ENCODE assay signal across 9 mouse cellular contexts in the genomic region with DNA sequence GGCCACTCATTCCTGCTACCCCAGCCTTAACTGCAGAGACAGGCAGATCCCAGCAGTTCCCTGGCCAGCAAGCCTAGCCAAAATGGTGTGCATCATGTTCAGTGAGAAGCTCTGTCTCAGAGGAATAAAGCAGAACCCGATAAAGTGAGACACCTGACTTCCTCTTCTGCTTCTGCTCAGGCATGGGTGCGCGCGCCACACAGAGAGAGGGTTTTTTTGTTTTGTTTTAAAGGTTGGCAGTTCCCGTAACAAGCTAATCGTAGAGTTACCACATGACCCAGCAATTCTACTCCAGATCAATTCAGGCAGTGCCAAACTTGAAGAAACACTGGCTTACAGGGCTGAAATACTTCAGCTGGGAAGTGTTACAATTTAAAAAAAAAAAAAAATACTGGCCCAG. TPM values are rescaled to one million over a fixed set of nuclear protein-coding genes. Genes with fewer than 3 reads are reported as not detected.
A peak's percentile ranks its signal among the peaks of the same experiment; 100 is the strongest.
DNase-seq lines count a peak whose midpoint lies in the region; TF ChIP-seq lines count a peak whose summit lies in the region.
"Had no signal": no experiment of that assay in that cellular context is flagged by ENCODE, and none has a peak within 500 bp of the region (broad histone marks: within the 10 kb centered on the region; RNA-seq: fewer than 3 reads in every experiment).

No protein-coding gene starts in this region.

- DNase-seq in lung, postnatal 4 days, result peak; percentile 32 to 46
- DNase-seq in lung, postnatal 10 days, result no peak
- DNase-seq in brain, embryonic 14.5 days (ENCODE audit: low read depth), result peak; percentile 46
- DNase-seq in spleen, adult 12 weeks (ENCODE audit: low spot score), result peak; percentile 22
- DNase-seq in right cerebral cortex, postnatal 10 days (ENCODE audit: low spot score in 2 of 2), result no peak
- DNase-seq in ovary, postnatal 14 days (ENCODE audit: low spot score), result no peak
- no peak for DNase-seq in kidney, postnatal 25 days

- TF ChIP-seq CTCF in brain, embryonic 14.5 days (IDR thresholded peaks at IDR 0.05; ENCODE audit: borderline replicate concordance, extremely low read depth, insufficient read depth, insufficient read length), result no peak

- no peak for TF ChIP-seq POLR2A in brain, embryonic 14.5 days (IDR thresholded peaks at IDR 0.05; ENCODE audit: borderline replicate concordance, extremely low read depth, insufficient read depth, insufficient read length, poor library complexity, severe bottlenecking)

RNA-seq across cellular contexts. Expression of a gene that starts 7.4 kb away (rescaled TPM):
- polyA plus RNA-seq in brain, embryonic 14.5 days (2012; rRNA removed), result 59.2 and 63.8 TPM in 2 replicates

RNA-seq across cellular contexts. Expression of a gene that starts 30.6 kb away (rescaled TPM):
- 0.43 and 0.88 TPM in 2 replicates for polyA plus RNA-seq in brain, embryonic 14.5 days (2012; rRNA removed)
- polyA plus RNA-seq: embryonic facial prominence, embryonic 11.5 days; heart, embryonic 13.5 days had no signal

RNA-seq across cellular contexts. Expression of a gene that starts 41.6 kb away (rescaled TPM):
- polyA plus RNA-seq in brain, embryonic 14.5 days (2012; rRNA removed), result 27.4 and 33.8 TPM in 2 replicates

Comparison
In these comparisons a context has a peak if more than half of its experiments do, and no peak if none do; other contexts are left out.
1. DNase-seq: peak in lung, postnatal 4 days (2 of 2), brain, embryonic 14.5 days (single experiment) and spleen, adult 12 weeks (single experiment); none in lung, postnatal 10 days (single experiment), right cerebral cortex, postnatal 10 days (0 of 2), ovary, postnatal 14 days (single experiment) and kidney, postnatal 25 days (0 of 2).